Mouse (Mus musculus): ENCODE measurements around the gene Wdr49.
A peak's percentile ranks its signal among the peaks of the same experiment; 100 is the strongest.

Gene Wdr49

GRCm38 (mm10) chr3:75482056-75482455 is at the start of gene Wdr49:
TSS of gene Wdr49 (minus strand) at chr3:75482156.
- DNase-seq, result no peak

GRCm38 (mm10) chr3:75531074-75531473 is 49.1 kb upstream of the Wdr49 start:
- no peak for DNase-seq

- no peak for DNase-seq
Measured at GRCm38 (mm10) chr3:75522527-75522926, 40.6 kb upstream of the Wdr49 start.

GRCm38 (mm10) chr3:75521314-75521713 is 39.4 kb upstream of the Wdr49 start:
- DNase-seq, result no peak

GRCm38 (mm10) chr3:75517631-75518250 is 35.8 kb upstream of the Wdr49 start:
- DNase-seq, result peak; percentile 50

- no peak for DNase-seq
Measured at GRCm38 (mm10) chr3:75498961-75499960, 17.3 kb upstream of the Wdr49 start.

- DNase-seq, result no peak
Measured at GRCm38 (mm10) chr3:75492913-75493312, 11.0 kb upstream of the Wdr49 start.

- DNase-seq, result no peak
Measured at GRCm38 (mm10) chr3:75475106-75475505, 6.8 kb downstream of the Wdr49 start.

GRCm38 (mm10) chr3:75474657-75475056 is 7.3 kb downstream of the Wdr49 start:
- DNase-seq, result no peak

- DNase-seq, result no peak
Measured at GRCm38 (mm10) chr3:75468154-75468553, 13.8 kb downstream of the Wdr49 start.

GRCm38 (mm10) chr3:75430564-75431181 is 51.3 kb downstream of the Wdr49 start:
- DNase-seq, result no peak

GRCm38 (mm10) chr3:75395918-75396317 is 86.0 kb downstream of the Wdr49 start:
- no peak for DNase-seq

- DNase-seq, result no peak
Measured at GRCm38 (mm10) chr3:75395121-75395895, 86.6 kb downstream of the Wdr49 start.

- no peak for DNase-seq
Measured at GRCm38 (mm10) chr3:75394487-75394886, 87.5 kb downstream of the Wdr49 start.

- DNase-seq, result no peak
Measured at GRCm38 (mm10) chr3:75381776-75382175, 100.2 kb downstream of the Wdr49 start.

- no peak for DNase-seq
Measured at GRCm38 (mm10) chr3:75353972-75354371, 128.0 kb downstream of the Wdr49 start.

GRCm38 (mm10) chr3:75337196-75337595 is 144.8 kb downstream of the Wdr49 start:
- no peak for DNase-seq

- no peak for DNase-seq
Measured at GRCm38 (mm10) chr3:75320999-75321398, 161.0 kb downstream of the Wdr49 start.

GRCm38 (mm10) chr3:75308861-75309260 is 173.1 kb downstream of the Wdr49 start:
- no peak for DNase-seq

GRCm38 (mm10) chr3:75308228-75308627 is 173.7 kb downstream of the Wdr49 start:
- no peak for DNase-seq

GRCm38 (mm10) chr3:75305584-75305983 is 176.4 kb downstream of the Wdr49 start:
- DNase-seq, result no peak

GRCm38 (mm10) chr3:75304621-75305020 is 177.3 kb downstream of the Wdr49 start:
- DNase-seq, result no peak

GRCm38 (mm10) chr3:75301072-75301471 is 180.9 kb downstream of the Wdr49 start:
- no peak for DNase-seq
